Mouse (Mus musculus): ENCODE data around the gene Rtn3. TPM values are rescaled to one million over a fixed set of nuclear protein-coding genes. Genes with fewer than 3 reads are reported as not detected.
"Not testable (repeated sequence)": the region's sequence is repeated elsewhere in the genome, so short reads cannot be mapped to it uniquely, and the experiment has no call there.

Rtn3 gene
- polyA plus RNA-seq, 1 experiment from 2014 or later: 143 TPM

- H3K27me3 ChIP-seq (replicated peaks): no peaks in the 10 kb centered on the region
- H3K4me3 ChIP-seq (replicated peaks): no peak overlapping the region
- H3K4me2 ChIP-seq (replicated peaks): no peak overlapping the region
- no peak overlapping the region for H3K9ac ChIP-seq
- H3K4me1 ChIP-seq (replicated peaks): no peaks in the 10 kb centered on the region
- H3K36me3 ChIP-seq: no peaks in the 10 kb centered on the region
- H3K27ac ChIP-seq: no peak overlapping the region
- WGBS: 88% methylated on average over 1 of the region's 1 CpGs
- ATAC-seq: no peak
- H3K9me3 ChIP-seq: no peaks in the 10 kb centered on the region
These were observed 17.6 kb upstream of the Rtn3 start for GRCm38 (mm10) chr19:7500701-7501100.

GRCm38 (mm10) chr19:7498816-7499215 is 15.7 kb upstream of the Rtn3 start:
- Histone ChIP-seq H3K36me3 (no peaks in the 10 kb centered on the region), H3K27ac (no peak overlapping the region), H3K27me3 (replicated peaks) (no peaks in the 10 kb centered on the region), H3K4me3 (replicated peaks) (no peak overlapping the region), H3K4me1 (replicated peaks) (no peaks in the 10 kb centered on the region), H3K9me3 (no peaks in the 10 kb centered on the region), H3K9ac (no peak overlapping the region), H3K4me2 (replicated peaks) (no peak overlapping the region)
- WGBS: 92% methylated on average over 2 of the region's 2 CpGs
- ATAC-seq: no peak

GRCm38 (mm10) chr19:7496070-7496469 is 13.0 kb upstream of the Rtn3 start:
- not testable (repeated sequence) for H3K4me2 ChIP-seq (replicated peaks); H3K4me3 ChIP-seq (replicated peaks); H3K27me3 ChIP-seq (replicated peaks); H3K9ac ChIP-seq; H3K27ac ChIP-seq; H3K36me3 ChIP-seq; H3K9me3 ChIP-seq; ATAC-seq; H3K4me1 ChIP-seq (replicated peaks)
- 71% methylated on average over 1 of the region's 1 CpGs for WGBS

GRCm38 (mm10) chr19:7495221-7496038 is 12.3 kb upstream of the Rtn3 start:
- Histone ChIP-seq H3K4me3 (replicated peaks) (peak overlapping the region; percentile 59), H3K4me1 (replicated peaks) (no peaks in the 10 kb centered on the region), H3K27me3 (replicated peaks) (no peaks in the 10 kb centered on the region), H3K4me2 (replicated peaks) (peak overlapping the region; percentile 70), H3K9me3 (no peaks in the 10 kb centered on the region), H3K36me3 (no peaks in the 10 kb centered on the region), H3K27ac (no peak overlapping the region), H3K9ac (peak overlapping the region; percentile 75; the same call in 1 of the 2 replicates)
- WGBS: 41% methylated on average over 14 of the region's 14 CpGs
- ATAC-seq: no peak

- Histone ChIP-seq H3K36me3 (no peaks in the 10 kb centered on the region), H3K4me2 (replicated peaks) (peak overlapping the region; percentile 70), H3K9me3 (no peaks in the 10 kb centered on the region), H3K27me3 (replicated peaks) (no peaks in the 10 kb centered on the region), H3K4me1 (replicated peaks) (no peaks in the 10 kb centered on the region), H3K9ac (peak overlapping the region; percentile 75), H3K4me3 (replicated peaks) (peak overlapping the region; percentile 59), H3K27ac (peak overlapping the region; percentile 98)
- peak; percentile 96 for ATAC-seq
- WGBS: under 1% methylated on average over 84 of the region's 84 CpGs
These were observed 11.3 kb upstream of the Rtn3 start for GRCm38 (mm10) chr19:7494187-7495015.

GRCm38 (mm10) chr19:7493352-7494186 is 10.5 kb upstream of the Rtn3 start, which contains the start of gene Atl3:
TSS of gene Atl3 (plus strand) at chr19:7494040.
- H3K9me3 ChIP-seq: no peaks in the 10 kb centered on the region
- no peak for ATAC-seq
- peak within 1 kb of the TSS; percentile 98 for H3K27ac ChIP-seq
- H3K9ac ChIP-seq: peak within 1 kb of the TSS; percentile 75
- H3K4me3 ChIP-seq (replicated peaks): peak within 1 kb of the TSS; percentile 59
- WGBS: 26% methylated on average over 31 of the region's 31 CpGs
- no peaks in the 10 kb centered on the region for H3K4me1 ChIP-seq (replicated peaks)
- peak within 1 kb of the TSS; percentile 70 for H3K4me2 ChIP-seq (replicated peaks)
- H3K36me3 ChIP-seq: no peaks in the 10 kb centered on the region
- H3K27me3 ChIP-seq (replicated peaks): no peaks in the 10 kb centered on the region

GRCm38 (mm10) chr19:7492682-7493081 is 9.6 kb upstream of the Rtn3 start:
- no peak overlapping the region for H3K4me2 ChIP-seq (replicated peaks)
- H3K36me3 ChIP-seq: no peaks in the 10 kb centered on the region
- no peaks in the 10 kb centered on the region for H3K9me3 ChIP-seq
- no peak overlapping the region for H3K27ac ChIP-seq
- no peak overlapping the region for H3K9ac ChIP-seq
- H3K4me1 ChIP-seq (replicated peaks): no peaks in the 10 kb centered on the region
- no peaks in the 10 kb centered on the region for H3K27me3 ChIP-seq (replicated peaks)
- WGBS: 86% methylated on average over 2 of the region's 2 CpGs
- no peak for ATAC-seq
- H3K4me3 ChIP-seq (replicated peaks): no peak overlapping the region

GRCm38 (mm10) chr19:7491960-7492359 is 8.9 kb upstream of the Rtn3 start:
- Histone ChIP-seq H3K27ac (no peak overlapping the region), H3K9me3 (no peaks in the 10 kb centered on the region), H3K4me2 (replicated peaks) (no peak overlapping the region), H3K36me3 (no peaks in the 10 kb centered on the region), H3K4me1 (replicated peaks) (no peaks in the 10 kb centered on the region), H3K9ac (no peak overlapping the region), H3K4me3 (replicated peaks) (no peak overlapping the region), H3K27me3 (replicated peaks) (no peaks in the 10 kb centered on the region)
- no peak for ATAC-seq
- 84% methylated on average over 6 of the region's 6 CpGs for WGBS

GRCm38 (mm10) chr19:7487680-7488079 is 4.6 kb upstream of the Rtn3 start:
- H3K27me3 ChIP-seq (replicated peaks): no peaks in the 10 kb centered on the region
- no peaks in the 10 kb centered on the region for H3K36me3 ChIP-seq
- no peak overlapping the region for H3K4me2 ChIP-seq (replicated peaks)
- no peaks in the 10 kb centered on the region for H3K4me1 ChIP-seq (replicated peaks)
- H3K4me3 ChIP-seq (replicated peaks): no peak overlapping the region
- ATAC-seq: no peak
- H3K27ac ChIP-seq: no peak overlapping the region
- 82% methylated on average over 8 of the region's 8 CpGs for WGBS
- H3K9ac ChIP-seq: no peak overlapping the region
- H3K9me3 ChIP-seq: no peaks in the 10 kb centered on the region

GRCm38 (mm10) chr19:7484076-7484475 is 995 bp upstream of the Rtn3 start:
- Histone ChIP-seq H3K9me3 (no peaks in the 10 kb centered on the region), H3K27ac (no peak overlapping the region), H3K27me3 (replicated peaks) (no peaks in the 10 kb centered on the region), H3K4me2 (replicated peaks) (peak overlapping the region; percentile 78; the same call in 1 of the 2 replicates), H3K36me3 (no peaks in the 10 kb centered on the region), H3K9ac (no peak overlapping the region), H3K4me3 (replicated peaks) (no peak overlapping the region), H3K4me1 (replicated peaks) (peaks cover 8% of the 10 kb centered on the region)
- ATAC-seq: no peak
- WGBS: 60% methylated on average over 5 of the region's 5 CpGs

- H3K27me3 ChIP-seq (replicated peaks): no peaks in the 10 kb centered on the region
- H3K9me3 ChIP-seq: no peaks in the 10 kb centered on the region
- H3K4me2 ChIP-seq (replicated peaks): peak overlapping the region; percentile 78
- peak overlapping the region; percentile 32 for H3K9ac ChIP-seq
- peaks cover 8% of the 10 kb centered on the region for H3K4me1 ChIP-seq (replicated peaks)
- peak overlapping the region; percentile 46; the same call in 1 of the 2 replicates for H3K27ac ChIP-seq
- peak overlapping the region; percentile 95 for H3K4me3 ChIP-seq (replicated peaks)
- peak; percentile 65 for ATAC-seq
- WGBS: 1% methylated on average over 6 of the region's 6 CpGs
- H3K36me3 ChIP-seq: no peaks in the 10 kb centered on the region
These were observed 416 bp upstream of the Rtn3 start for GRCm38 (mm10) chr19:7483512-7483882.

- WGBS: under 1% methylated on average over 7 of the region's 7 CpGs
- Histone ChIP-seq H3K9ac (peak overlapping the region; percentile 97), H3K27ac (peak overlapping the region; percentile 99), H3K4me1 (replicated peaks) (peaks cover 8% of the 10 kb centered on the region), H3K36me3 (no peaks in the 10 kb centered on the region), H3K27me3 (replicated peaks) (no peaks in the 10 kb centered on the region), H3K4me2 (replicated peaks) (peak overlapping the region; percentile 78), H3K9me3 (no peaks in the 10 kb centered on the region), H3K4me3 (replicated peaks) (peak overlapping the region; percentile 95)
- ATAC-seq: no peak
These were observed 849 bp downstream of the Rtn3 start for GRCm38 (mm10) chr19:7482266-7482598.
